Mouse (Mus musculus) forebrain, postnatal 0 days (tissue): ENCODE measurements around the gene Jdp2. TPM values are rescaled to one million over a fixed set of nuclear protein-coding genes. Genes with fewer than 3 reads are reported as not detected.

Source experiments
- ATAC-seq: fragments of 200-750 bp; cut with Nextera tagmentation; 2 replicates; pipeline ENCODE4 v1.8.0; 2017; ENCODE audit warnings: mild to moderate bottlenecking, moderate library complexity
- DNase-seq: peaks from one replicate; pipeline ENCODE4 v3.0.0-alpha.2; 2015
- H3K27ac ChIP-seq: fragments of 300-500 bp; sonication (generic); 2 replicates; pipeline ENCODE4 v1.5.1; 2014; ENCODE audit warnings: low read depth, mild to moderate bottlenecking, antibody characterized with exemption, low read length, moderate library complexity, mixed read lengths
- H3K27me3 ChIP-seq: fragments of 300-500 bp; sonication (generic); 2 replicates; pipeline ENCODE4 v1.6.1; 2014; ENCODE audit warnings: mild to moderate bottlenecking, low read length, mixed read lengths; ENCODE audit not compliant: insufficient read depth
- H3K36me3 ChIP-seq: fragments of 300-500 bp; sonication (generic); 2 replicates; pipeline ENCODE4 v1.6.1; 2014; ENCODE audit warnings: mild to moderate bottlenecking, moderate library complexity; ENCODE audit not compliant: insufficient read depth
- H3K4me1 ChIP-seq: fragments of 300-500 bp; sonication (generic); 2 replicates; pipeline ENCODE4 v1.6.1; 2014; ENCODE audit warnings: antibody characterized with exemption; ENCODE audit not compliant: insufficient read depth
- H3K4me2 ChIP-seq: fragments of 300-500 bp; sonication (generic); 2 replicates; pipeline ENCODE4 v1.6.1; 2014; ENCODE audit warnings: low read depth, mild to moderate bottlenecking, moderate library complexity
- H3K4me3 ChIP-seq: fragments of 300-500 bp; sonication (generic); 2 replicates; pipeline ENCODE4 v1.5.1; 2014; ENCODE audit warnings: low read depth, low read length, mixed read lengths
- H3K9ac ChIP-seq: fragments of 300-500 bp; sonication (generic); 2 replicates; pipeline ENCODE4 v1.6.1; 2014; ENCODE audit warnings: mild to moderate bottlenecking
- H3K9me3 ChIP-seq: fragments of 300-500 bp; sonication (generic); 2 replicates; pipeline ENCODE4 v1.6.1; 2016; ENCODE audit warnings: low read length
- CTCF ChIP-seq: sonication (generic); IDR thresholded peaks from 2 replicates; pipeline ENCODE4 v1.5.1; 2016; ENCODE audit warnings: antibody characterized with exemption, control low read depth, low read depth
- WGBS: fragments of 180-500 bp; shearing (Covaris S2); extraction: QIAGEN DNeasy Blood & Tissue Kit; methylation state at CpG from one replicate; pipeline ENCODE4 v1.1.7; 2014; 5-methylcytosine and 5-hydroxymethylcytosine counted together
- polyA plus RNA-seq: library from polyadenylated mRNA; unstranded; fragments of >200 nt; fragmentation: Nextera tagmentation; extraction: Ambion mirVana; gene quantifications from 2 replicates; pipeline ENCODE4 v1.2.1, GENCODE M21; 2015
- total RNA-seq: library from RNA; depleted of rRNA; stranded (reverse); fragments of >200 nt; gene quantifications from 2 replicates; pipeline ENCODE4 v1.2.3, GENCODE M21; 2014

Gene Jdp2
- total and polyA plus RNA-seq, 2 experiments from 2014 or later: 0.24 to 10.4 TPM

DNA sequence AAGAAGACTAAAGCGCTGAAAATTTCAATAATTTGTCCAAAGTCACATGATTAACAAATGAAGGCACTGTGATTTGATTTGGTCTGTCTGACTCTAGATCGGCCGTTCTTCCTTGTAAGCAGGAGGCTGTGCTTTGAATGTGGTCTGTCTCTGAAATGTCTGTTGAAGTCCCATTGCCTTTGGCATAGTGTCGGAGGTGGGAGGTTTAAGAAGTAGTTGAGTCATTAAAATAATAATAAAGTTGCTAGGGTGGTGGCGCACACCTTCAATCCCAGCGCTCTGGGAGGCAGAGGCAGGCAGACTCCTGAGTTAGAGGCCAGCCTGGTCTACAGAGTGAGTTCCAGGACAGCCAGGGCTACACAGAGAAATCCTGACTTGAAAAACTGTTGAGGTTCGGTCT is 68.2 kb downstream of the Jdp2 start:
- 92% methylated on average over 7 of the region's 7 CpGs for WGBS

DNA sequence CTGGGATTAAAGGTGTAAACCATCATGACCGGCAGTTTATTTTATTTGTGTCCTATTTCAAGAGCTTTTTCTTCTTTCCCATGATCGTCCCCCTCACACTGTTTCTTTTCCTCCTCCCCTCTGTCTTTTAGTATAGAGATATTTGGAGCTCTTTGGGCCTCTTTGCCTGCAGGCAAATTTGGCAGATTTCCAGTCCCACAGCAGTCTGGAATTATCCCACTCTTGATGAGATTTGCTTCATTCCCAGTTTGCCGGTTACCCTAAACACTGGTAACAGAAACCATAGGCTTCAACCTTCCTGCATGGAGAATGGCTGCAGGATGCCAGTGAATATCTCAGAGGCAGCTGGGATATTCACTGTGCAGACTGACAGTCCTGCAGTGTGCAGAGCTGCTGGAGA is 69.9 kb downstream of the Jdp2 start:
- ATAC-seq (no peak), DNase-seq (peak; percentile 22)
- 12% methylated on average over 3 of the region's 3 CpGs for WGBS
- Histone ChIP-seq H3K9ac (no peak overlapping the region), H3K27ac (no peak overlapping the region), H3K36me3 (no peaks in the 10 kb centered on the region), H3K4me1 (no peaks in the 10 kb centered on the region), H3K4me3 (no peak overlapping the region), H3K27me3 (no peaks in the 10 kb centered on the region), H3K9me3 (no peaks in the 10 kb centered on the region), H3K4me2 (no peak overlapping the region)
- TF ChIP-seq CTCF: no peak

More for the DNA sequence above, 68.2 kb downstream of the Jdp2 start:
- Histone ChIP-seq H3K27ac (no peak overlapping the region), H3K27me3 (no peaks in the 10 kb centered on the region), H3K4me1 (no peaks in the 10 kb centered on the region), H3K4me2 (no peak overlapping the region), H3K36me3 (no peaks in the 10 kb centered on the region), H3K9me3 (no peaks in the 10 kb centered on the region), H3K4me3 (no peak overlapping the region), H3K9ac (no peak overlapping the region)
- TF ChIP-seq CTCF: no peak
- no peak for ATAC-seq
- DNase-seq: no peak

DNA sequence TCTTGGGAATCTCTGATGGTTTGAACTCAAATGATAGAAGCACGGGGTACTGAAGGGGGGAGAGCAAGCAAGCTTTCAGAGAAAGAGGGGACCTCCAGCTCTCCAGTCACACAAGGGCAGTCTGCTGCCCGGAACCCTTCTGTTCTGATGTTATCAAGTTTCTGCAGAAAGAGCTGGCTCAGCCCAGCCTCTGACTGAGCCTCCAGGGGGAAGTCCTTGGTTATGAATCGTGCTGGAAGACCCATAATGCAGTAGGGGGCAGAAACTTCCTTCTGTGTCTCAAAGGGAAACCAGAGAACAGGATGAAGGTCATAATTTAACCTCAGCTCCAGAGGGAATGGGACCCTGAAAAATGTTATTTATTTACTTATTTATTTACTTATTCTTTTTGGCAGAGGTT is 71.3 kb downstream of the Jdp2 start:
- Histone ChIP-seq H3K9ac (no peak overlapping the region), H3K4me3 (no peak overlapping the region), H3K9me3 (no peaks in the 10 kb centered on the region), H3K4me1 (no peaks in the 10 kb centered on the region), H3K36me3 (no peaks in the 10 kb centered on the region), H3K27me3 (no peaks in the 10 kb centered on the region), H3K4me2 (no peak overlapping the region), H3K27ac (no peak overlapping the region)
- TF ChIP-seq CTCF: no peak
- WGBS: 75% methylated on average over 3 of the region's 3 CpGs
- ATAC-seq (no peak), DNase-seq (no peak)

DNA sequence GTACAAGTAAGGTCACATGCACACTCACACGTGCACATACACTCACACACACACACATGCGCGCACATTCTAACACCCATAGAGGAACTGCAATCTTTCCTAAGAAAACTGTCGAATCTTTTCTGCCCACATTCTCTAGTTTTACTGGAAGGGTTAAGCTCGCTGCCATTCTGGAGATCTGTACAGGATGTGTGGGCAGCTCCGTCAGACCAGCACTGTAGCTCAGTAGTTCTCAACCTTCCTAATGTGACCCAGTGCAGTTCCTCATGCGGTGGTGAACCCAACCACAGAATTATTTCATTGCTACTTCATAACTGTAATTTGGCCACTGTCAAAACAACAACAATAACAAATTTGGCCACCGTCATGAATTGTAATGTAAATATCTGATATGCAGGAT is 75.1 kb downstream of the Jdp2 start:
- Histone ChIP-seq H3K9ac (no peak overlapping the region), H3K27ac (no peak overlapping the region), H3K27me3 (no peaks in the 10 kb centered on the region), H3K9me3 (peaks cover 5% of the 10 kb centered on the region; the same call in 1 of the 2 replicates), H3K4me3 (no peak overlapping the region), H3K4me2 (no peak overlapping the region), H3K36me3 (no peaks in the 10 kb centered on the region), H3K4me1 (no peaks in the 10 kb centered on the region)
- ATAC-seq (no peak), DNase-seq (no peak)
- WGBS: 93% methylated on average over 8 of the region's 8 CpGs
- TF ChIP-seq CTCF: no peak

GRCm38 (mm10) chr12:85679117-85679516 is 80.3 kb downstream of the Jdp2 start:
- H3K27ac ChIP-seq: no peak overlapping the region
- peaks cover 5% of the 10 kb centered on the region; the same call in 1 of the 2 replicates for H3K9me3 ChIP-seq
- 90% methylated on average over 5 of the region's 5 CpGs for WGBS
- no peaks in the 10 kb centered on the region for H3K4me1 ChIP-seq
- H3K27me3 ChIP-seq: no peaks in the 10 kb centered on the region
- TF ChIP-seq CTCF: no peak
- H3K4me2 ChIP-seq: no peak overlapping the region
- H3K36me3 ChIP-seq: no peaks in the 10 kb centered on the region
- no peak for DNase-seq
- ATAC-seq: no peak
- H3K9ac ChIP-seq: no peak overlapping the region
- no peak overlapping the region for H3K4me3 ChIP-seq

DNA sequence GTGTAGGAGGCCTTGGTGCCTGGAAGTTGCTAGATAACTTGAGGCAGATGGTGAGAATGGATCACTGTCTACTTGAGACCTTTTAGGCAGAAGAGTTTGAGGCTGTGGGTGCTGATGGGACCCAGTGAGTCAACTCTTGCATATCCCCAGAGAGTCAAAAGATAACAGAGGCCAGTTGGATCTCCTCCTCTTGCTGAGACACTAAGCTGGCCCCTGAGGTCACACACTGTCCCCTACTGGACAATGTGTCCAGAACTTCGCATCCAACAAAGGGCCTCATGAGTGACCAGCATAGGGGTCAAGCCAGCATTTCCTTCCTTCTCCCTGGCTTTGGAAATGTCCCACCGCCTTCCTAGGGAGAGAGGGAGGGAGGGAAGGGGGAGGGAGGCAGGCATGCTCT is 81.0 kb downstream of the Jdp2 start:
- Histone ChIP-seq H3K4me1 (no peaks in the 10 kb centered on the region), H3K36me3 (no peaks in the 10 kb centered on the region)
- TF ChIP-seq CTCF: no peak

DNA sequence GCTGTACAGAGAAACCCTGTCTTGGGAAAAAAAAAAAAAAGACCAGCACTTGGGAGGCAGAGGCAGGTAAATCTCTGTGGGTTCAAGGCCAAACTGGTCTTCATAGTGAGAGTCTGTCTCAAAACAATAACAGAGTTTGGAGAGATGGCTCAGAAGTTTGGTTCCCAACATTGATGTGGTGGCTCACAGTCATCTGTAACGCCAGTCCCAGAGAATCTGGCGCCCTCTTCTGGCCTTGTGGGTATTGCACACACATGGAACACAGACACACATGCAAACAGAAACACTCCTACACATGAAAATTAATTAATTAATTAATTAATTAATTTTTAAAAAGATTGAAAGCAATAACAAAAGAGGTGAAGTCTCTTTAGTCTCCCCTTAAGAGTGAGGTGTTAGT is 83.5 kb downstream of the Jdp2 start:
- Histone ChIP-seq H3K36me3 (no peaks in the 10 kb centered on the region), H3K4me1 (no peaks in the 10 kb centered on the region), H3K4me2 (no peak overlapping the region), H3K4me3 (no peak overlapping the region), H3K9ac (no peak overlapping the region), H3K27me3 (no peaks in the 10 kb centered on the region), H3K9me3 (peaks cover 5% of the 10 kb centered on the region; the same call in 1 of the 2 replicates), H3K27ac (no peak overlapping the region)
- 39% methylated on average over 2 of the region's 2 CpGs for WGBS
- no peak for TF ChIP-seq CTCF
- no peak for DNase-seq
- no peak for ATAC-seq

More for the DNA sequence above, 81.0 kb downstream of the Jdp2 start:
- 56% methylated on average over 2 of the region's 2 CpGs for WGBS
- Histone ChIP-seq H3K27ac (no peak overlapping the region), H3K4me3 (no peak overlapping the region), H3K9me3 (peaks cover 5% of the 10 kb centered on the region; the same call in 1 of the 2 replicates), H3K27me3 (no peaks in the 10 kb centered on the region), H3K9ac (no peak overlapping the region), H3K4me2 (no peak overlapping the region)
- no peak for DNase-seq
- no peak for ATAC-seq
